Mouse (Mus musculus) layer of hippocampus, adult 2 months (tissue): ENCODE results near the gene Kif5c. TPM values are rescaled to one million over a fixed set of nuclear protein-coding genes. Genes with fewer than 3 reads are reported as not detected.

Experiments used
- DNase-seq, 2 experiments: peaks; one replicate each; pipeline ENCODE4 v3.0.0; 2022; ENCODE audit warnings: low spot score in 2 of 2
- H3K27ac ChIP-seq: fragments of 200-600 bp; 2 replicates; pipeline ENCODE4 v1.8.1; 2022
- H3K4me3 ChIP-seq: fragments of 200-600 bp; 2 replicates; pipeline ENCODE4 v1.8.1; 2022; ENCODE audit warnings: mild to moderate bottlenecking
- CTCF ChIP-seq: fragments of 200-600 bp; conservative IDR thresholded peaks from 2 replicates; pipeline ENCODE4 v1.8.1; 2022; ENCODE audit warnings: antibody characterized with exemption, mild to moderate bottlenecking, moderate library complexity
- total RNA-seq, 2 experiments: library from RNA; stranded (reverse); gene quantifications; 2 replicates each; pipeline ENCODE4 v1.2.3; 2021

Kif5c gene
- total RNA-seq, 2 experiments from 2014 or later = 467 to 553 TPM

DNA sequence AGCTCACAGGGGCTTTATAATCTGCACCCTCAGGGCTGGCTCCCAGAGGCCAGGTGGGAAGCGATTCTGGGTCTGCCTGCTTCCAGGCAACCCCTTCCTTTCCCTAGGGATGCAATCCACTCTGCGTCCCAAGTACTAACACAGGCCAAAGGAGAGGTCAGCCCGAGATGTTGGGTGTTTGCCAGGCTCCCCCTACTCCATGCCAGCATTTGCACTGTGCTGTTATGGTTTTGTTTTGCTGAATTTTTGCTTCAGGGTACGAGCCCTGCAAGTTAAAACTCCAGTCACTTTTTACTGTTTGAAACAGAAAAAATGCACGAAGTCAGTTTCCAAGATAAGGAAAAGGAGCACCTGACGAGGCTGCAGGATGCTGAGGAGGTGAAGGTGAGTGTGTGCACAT lies 121.9 kb downstream of the Kif5c start:
- DNase-seq = no peak
- Histone ChIP-seq H3K4me3 (no peak overlapping the region), H3K27ac (peak overlapping the region; percentile 80)
- no peak for TF ChIP-seq CTCF

DNA sequence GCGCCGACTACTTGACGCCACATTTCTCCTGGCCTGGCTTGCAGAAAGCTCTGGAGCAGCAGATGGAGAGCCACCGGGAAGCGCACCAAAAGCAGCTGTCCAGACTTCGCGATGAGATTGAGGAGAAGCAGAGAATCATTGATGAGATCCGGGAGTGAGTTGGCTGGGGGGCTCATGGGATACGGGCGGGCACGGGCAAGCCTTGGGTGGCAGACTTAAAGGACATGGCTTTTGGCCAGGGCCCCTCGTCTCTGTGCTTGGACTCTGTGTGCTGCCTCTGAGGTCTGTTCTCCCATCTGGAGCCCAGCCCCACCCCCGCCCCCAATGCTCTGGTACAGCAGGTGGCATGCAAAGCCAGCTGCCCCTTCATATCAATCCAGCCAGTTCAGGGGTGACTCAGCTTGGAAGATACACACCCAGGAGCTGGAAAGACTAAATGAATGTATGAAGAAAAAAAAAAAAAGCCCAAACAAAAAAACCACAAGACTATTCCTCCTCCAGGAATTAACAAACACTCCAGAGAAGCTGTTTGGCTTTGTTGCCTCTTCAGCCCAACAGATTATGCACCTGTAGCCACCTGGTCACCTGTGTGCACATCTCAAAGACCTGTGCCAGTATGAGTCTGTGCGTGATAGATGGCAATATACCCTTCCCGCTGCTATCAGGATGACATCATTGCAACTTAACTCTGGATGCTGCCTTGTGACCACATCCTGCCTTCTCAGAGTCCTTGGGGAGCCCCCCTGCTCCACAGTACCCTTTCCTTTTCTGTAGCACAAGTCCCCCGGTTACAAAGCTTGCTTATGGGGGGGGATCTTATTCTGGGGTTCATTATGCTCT lies 123.0 kb downstream of the Kif5c start:
- Histone ChIP-seq H3K27ac (peak overlapping the region; percentile 80), H3K4me3 (no peak overlapping the region)
- peak; percentile 65 to 77 for DNase-seq
- no peak for TF ChIP-seq CTCF

DNA sequence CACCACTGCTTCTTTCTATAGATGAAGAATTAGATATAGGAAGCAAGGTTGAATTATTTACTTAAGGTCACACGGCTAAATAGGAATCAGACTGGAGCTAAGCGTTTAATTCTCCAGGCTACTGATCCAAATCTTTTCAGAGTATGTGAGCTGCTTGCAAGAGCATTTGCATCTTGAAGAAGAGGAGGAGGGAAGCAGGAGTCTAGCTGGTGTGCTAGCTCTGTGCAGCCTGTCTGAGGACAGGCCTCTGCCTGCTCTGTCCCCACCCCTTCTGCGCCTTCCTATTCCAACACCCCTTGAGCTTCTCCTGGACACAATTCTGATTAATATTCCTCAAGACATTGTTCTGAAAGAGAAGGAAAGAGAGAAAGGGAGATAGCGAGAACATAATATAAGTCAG lies 123.8 kb downstream of the Kif5c start:
- no peak for TF ChIP-seq CTCF

DNA sequence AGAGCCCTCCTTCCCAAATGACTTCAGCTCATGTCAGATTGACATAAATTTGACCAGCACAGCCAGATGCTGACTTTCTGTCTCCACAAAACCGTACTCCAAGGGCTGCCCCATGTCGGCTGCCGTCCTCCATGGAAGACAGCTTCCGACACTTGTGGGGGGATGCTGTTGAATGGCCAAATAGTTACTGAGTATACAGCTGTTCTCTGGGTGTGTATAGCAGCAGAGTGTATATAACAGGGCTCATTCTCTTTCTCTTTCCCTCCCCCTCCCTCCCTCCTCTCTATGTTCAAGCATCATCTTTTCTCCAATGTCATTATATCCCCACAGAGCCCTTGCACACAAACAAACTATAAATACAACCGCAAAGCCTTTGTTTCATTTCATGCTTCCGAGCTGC lies 124.7 kb downstream of the Kif5c start:
- H3K27ac ChIP-seq = peak overlapping the region; percentile 80; the same call in 1 of the 2 replicates
- no peak overlapping the region for H3K4me3 ChIP-seq
- TF ChIP-seq CTCF = no peak
- DNase-seq = no peak

More for the DNA sequence above, 123.8 kb downstream of the Kif5c start:
- Histone ChIP-seq H3K27ac (peak overlapping the region; percentile 80), H3K4me3 (no peak overlapping the region)
- no peak for DNase-seq

DNA sequence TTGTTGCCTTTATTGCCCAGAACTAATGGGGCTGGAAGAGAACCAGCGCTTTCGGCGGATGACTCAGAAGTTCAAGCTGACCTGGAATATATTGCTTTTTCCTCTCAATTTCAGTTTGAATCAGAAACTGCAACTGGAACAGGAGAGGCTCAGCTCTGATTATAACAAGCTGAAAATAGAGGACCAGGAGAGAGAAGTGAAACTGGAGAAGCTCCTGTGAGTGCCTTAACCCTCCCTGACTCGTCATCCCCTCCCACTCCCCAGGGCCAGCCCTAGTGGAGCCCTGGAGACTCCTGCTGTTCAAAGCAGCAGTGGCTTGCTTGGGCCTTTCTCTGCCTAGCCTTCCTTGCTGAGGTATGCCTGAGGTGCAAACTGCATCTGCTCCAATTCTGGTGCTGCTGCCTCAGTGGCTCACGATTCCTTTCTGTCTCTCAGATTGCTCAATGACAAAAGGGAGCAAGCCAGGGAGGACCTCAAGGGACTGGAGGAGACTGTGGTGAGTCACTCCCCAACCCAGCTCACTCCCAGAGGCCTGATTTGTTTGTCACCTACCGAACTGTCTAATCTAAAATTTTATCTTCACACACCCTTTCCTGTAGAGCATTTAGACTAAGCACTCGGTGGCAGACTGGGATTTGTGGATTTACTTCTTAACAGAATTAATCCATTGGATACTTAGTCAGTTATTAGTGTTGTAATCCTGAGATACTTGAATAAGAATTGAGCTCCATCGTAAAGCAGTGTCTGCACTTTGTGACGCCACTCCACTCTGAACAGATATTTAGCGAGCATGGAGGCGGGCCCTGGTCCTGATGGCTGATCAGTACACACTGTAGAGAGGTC lies 125.4 kb downstream of the Kif5c start:
- H3K27ac ChIP-seq = peak overlapping the region; percentile 80; the same call in 1 of the 2 replicates
- no peak for TF ChIP-seq CTCF
- DNase-seq = no peak
- H3K4me3 ChIP-seq = no peak overlapping the region

DNA sequence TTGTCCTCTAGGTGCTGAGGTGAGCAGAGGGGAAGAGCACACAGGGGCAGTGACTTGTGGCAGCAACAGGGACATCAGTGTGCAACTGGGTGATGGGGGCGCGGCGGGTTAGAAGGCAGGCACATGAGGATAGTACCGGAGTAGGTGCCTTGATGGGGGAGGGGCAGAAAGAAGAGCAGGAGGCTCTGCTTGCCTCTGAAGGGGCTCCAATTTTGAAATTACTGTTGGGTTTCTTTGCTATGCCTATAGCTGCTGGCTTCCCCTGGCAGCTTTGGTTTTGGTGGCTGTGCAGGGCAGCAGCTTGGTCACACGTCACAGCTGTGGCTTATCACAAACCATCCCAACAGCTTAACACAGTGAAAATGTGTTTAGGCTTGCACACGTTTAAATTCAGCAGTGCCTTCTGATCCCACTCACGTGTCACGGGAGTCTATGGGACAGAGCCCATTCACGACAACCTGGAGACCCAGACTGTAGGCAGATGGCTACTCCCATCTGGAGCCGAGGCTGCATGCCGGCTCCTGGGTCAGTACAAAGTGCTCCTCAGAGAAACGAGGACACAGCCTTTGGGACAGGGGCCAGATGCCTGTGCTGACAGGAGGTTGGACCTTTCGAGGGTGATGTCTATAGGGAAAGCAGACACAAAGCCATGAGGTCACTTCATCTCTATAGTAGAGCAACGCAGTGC lies 126.1 kb downstream of the Kif5c start:
- Histone ChIP-seq H3K4me3 (no peak overlapping the region), H3K27ac (peak overlapping the region; percentile 80; the same call in 1 of the 2 replicates)
- TF ChIP-seq CTCF = no peak
- no peak for DNase-seq

DNA sequence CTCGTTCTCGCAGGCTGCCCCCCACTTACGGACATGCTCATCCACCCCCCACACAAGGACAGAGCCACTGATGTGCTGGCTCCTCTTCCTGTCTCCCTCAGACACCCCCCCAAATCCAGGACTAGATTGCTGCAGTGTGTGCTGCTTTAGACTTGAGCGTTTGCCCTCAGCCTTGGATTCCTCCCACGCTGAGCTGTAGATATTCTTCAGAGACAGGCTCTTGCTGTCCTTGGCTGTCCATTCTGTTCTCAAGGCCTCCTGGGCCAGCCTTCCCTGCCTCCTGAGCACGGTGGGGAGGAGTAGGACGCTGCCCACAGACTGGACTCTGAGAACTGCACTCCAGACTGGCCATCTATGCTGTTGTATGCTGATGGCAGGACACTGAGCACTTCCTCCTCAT lies 127.8 kb downstream of the Kif5c start:
- no peak for DNase-seq
- no peak overlapping the region for H3K4me3 ChIP-seq
- H3K27ac ChIP-seq = peak overlapping the region; percentile 52; the same call in 1 of the 2 replicates
- TF ChIP-seq CTCF = no peak

DNA sequence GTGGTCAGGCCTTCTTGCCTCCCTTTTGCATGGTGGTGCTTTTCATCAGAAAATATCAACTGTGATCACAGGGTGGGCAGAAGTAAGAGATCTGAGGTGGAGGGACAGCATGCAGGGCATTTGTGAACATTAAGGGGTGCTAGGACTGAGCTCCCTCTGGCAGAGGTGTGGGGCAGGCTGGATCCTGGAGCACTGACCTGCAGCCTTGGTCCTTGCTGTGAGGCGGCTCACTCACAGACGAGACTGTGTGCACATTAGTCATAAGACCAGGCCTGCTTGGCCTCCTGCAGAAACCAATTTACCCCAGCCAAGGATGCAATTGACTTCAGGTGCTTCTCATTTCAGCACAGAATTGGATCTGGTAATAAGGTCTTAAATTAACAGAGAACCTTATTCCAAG lies 128.6 kb downstream of the Kif5c start:
- DNase-seq = no peak
- H3K4me3 ChIP-seq = no peak overlapping the region
- peak overlapping the region; percentile 52; the same call in 1 of the 2 replicates for H3K27ac ChIP-seq
- no peak for TF ChIP-seq CTCF

DNA sequence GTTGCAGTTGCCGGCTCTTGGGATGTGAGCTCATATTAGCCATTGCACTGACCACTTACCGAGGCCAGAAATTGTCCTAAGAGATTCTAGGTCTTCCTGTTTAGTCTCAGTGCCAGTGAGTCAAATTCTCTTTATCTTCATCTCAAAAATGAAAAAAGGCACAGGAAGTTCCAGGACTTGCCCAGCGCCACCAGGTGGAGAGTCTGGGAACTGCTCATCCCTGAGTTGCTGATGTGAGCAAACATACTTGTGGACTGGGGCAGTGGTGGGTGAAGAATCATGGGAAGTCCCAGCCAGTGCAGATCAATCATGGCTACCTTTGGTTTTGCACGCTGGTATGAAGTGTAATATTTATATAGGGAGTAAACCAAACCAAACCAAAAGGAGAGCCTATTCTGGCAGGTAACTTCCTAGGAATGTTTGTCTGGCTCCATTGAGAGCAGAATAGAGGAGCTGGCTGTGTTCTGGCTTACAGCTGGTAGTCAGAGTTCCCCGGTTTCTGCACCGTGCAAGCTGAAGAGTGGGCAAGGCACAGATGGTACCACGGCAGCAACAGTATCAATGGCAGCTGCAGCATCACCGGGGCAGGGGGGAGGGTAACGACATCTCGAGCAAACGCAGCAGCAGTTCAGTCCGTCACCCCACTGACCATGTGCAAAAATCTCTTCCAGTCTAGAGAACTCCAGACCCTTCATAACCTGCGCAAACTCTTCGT lies 129.7 kb downstream of the Kif5c start:
- Histone ChIP-seq H3K4me3 (no peak overlapping the region), H3K27ac (peak overlapping the region; percentile 52)
- DNase-seq = peak in 1 of 2 experiments; percentile 68
- TF ChIP-seq CTCF = peak; percentile 82

DNA sequence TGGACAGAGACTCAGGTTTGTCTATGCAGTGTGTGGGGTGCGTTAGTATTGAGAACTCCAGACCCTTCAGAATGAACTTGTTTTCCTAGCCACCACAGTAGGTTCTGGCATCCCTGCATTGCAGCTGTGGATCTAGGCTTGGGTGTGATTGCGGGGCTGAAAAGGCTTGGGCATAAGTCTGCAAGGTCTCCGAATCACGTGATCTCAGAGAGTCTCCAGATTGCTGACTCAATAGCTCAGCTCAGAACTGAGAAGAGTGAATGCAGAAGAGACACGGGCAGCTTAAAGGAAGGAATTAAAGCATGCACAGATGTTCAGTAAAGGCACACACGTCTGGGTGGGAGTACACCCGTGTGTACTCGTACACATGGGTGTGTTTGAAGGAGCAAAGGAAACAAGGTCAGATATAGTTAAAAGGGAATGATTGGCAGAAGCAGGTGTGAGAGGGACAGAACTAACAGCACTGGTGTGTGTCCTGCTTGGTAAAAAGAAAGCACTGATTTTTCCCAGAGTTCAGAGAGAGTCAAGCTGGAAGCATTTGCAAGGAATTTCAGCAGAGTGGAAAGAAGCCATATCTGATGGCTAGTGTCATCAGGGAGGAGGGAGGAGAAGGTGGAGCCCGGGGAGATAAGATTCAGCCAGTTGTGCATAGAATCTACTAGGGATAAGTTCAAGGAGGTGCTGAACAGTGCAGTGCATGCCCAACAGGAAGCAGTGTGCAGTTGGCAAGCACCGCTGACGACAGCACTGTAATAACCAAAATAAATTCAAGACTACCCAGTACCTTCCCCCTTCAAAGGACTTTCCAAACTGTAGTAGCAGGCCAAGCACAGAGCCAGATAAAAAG lies 130.9 kb downstream of the Kif5c start:
- peak overlapping the region; percentile 52 for H3K27ac ChIP-seq
- TF ChIP-seq CTCF = no peak
- no peak overlapping the region for H3K4me3 ChIP-seq
- no peak for DNase-seq

DNA sequence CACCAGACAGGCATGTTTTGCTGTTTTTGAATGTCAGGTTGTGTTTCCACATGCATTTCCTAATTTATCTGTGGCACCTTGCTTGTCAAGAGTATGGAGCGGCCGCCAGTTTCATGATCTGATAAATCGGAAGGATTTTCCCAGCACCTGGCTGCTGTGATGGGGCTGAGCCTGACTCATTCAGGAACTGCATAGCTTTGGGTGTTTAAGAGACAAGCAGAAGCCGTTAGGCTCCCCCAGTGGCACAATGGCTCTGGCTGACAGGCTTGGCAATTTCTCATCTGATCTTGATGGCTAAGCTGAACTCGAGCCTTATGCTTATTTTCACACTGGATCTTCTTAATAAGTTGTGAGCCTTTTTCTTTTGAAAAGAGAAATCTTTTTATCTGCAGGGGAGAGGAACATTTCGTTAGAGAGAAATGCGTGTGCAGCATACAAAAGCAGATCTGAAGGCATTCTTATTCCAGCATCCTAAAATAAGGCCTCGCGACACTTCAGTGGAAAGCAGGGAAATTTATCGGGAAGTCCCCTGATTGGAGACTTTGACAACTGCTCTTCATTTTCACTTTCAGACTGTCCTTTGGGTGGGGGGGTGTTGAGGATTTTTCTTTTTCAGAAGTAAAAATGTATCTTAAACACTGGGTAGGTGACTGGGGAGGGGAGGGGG lies 132.6 kb downstream of the Kif5c start:
- H3K27ac ChIP-seq = peak overlapping the region; percentile 72
- DNase-seq = no peak
- TF ChIP-seq CTCF = peak; percentile 41
- H3K4me3 ChIP-seq = no peak overlapping the region
